In genomic region chr8:90954802-90955760, GRCm38 (mm10) we compare ENCODE assay signal across 8 mouse cellular contexts.
A peak's percentile ranks its signal among the peaks of the same experiment; 100 is the strongest.
DNase-seq lines count a peak whose midpoint lies in the region; ATAC-seq and TF ChIP-seq lines count a peak whose summit lies in the region.

No protein-coding gene starts in this region.

- peak overlapping the region; percentile 79 for H3K4me2 ChIP-seq in heart, embryonic 11.5 days
- H3K4me2 ChIP-seq in kidney, embryonic 16.5 days (replicated peaks; ENCODE audit: low read depth, low read length) = peak overlapping the region; percentile 65
- peak overlapping the region; percentile 56 for H3K4me2 ChIP-seq in stomach, embryonic 14.5 days (replicated peaks; ENCODE audit: low read depth, low read length)

- H3K79me2 ChIP-seq in liver, adult 2 months (ENCODE audit: control insufficient read depth, insufficient read depth, low read length) = peaks cover 8% of the 10 kb centered on the region; the same call in 1 of the 2 replicates

- H3K36me3 ChIP-seq in erythroblast, embryonic 14.5 days (ENCODE audit: control insufficient read depth) = no peaks in the 10 kb centered on the region
- H3K36me3 ChIP-seq in heart, embryonic 11.5 days (ENCODE audit: control insufficient read depth, insufficient read depth, low read length) = no peaks in the 10 kb centered on the region
- 0 out of 2 replicates have a peak, but pooled peaks cover 2% of the 10 kb centered on the region for H3K36me3 ChIP-seq in kidney, embryonic 16.5 days (ENCODE audit: insufficient read depth, low read length)
- H3K36me3 ChIP-seq in liver, adult 2 months (ENCODE audit: control insufficient read depth, insufficient read depth, low read length) = peaks cover 10% of the 10 kb centered on the region; the same call in 1 of the 2 replicates
- no peaks in the 10 kb centered on the region for H3K36me3 ChIP-seq in stomach, embryonic 14.5 days (ENCODE audit: control insufficient read depth, insufficient read depth, low read length)

- H3K4me3 ChIP-seq in erythroblast, embryonic 14.5 days (replicated peaks) = peak overlapping the region; percentile 66
- H3K4me3 ChIP-seq in heart, embryonic 11.5 days (ENCODE audit: low read depth, low read length) = peak overlapping the region; percentile 58
- peak overlapping the region; percentile 65 for H3K4me3 ChIP-seq in kidney, embryonic 16.5 days (ENCODE audit: low read length)
- peak overlapping the region; percentile 65 for H3K4me3 ChIP-seq in liver, adult 2 months (ENCODE audit: insufficient read depth, low read depth, low read length)
- peak overlapping the region; percentile 53 for H3K4me3 ChIP-seq in stomach, embryonic 14.5 days (ENCODE audit: low read depth, low read length)

- WGBS in heart, embryonic 11.5 days (ENCODE audit: insufficient replicate concordance) = 7% methylated on average over 21 of the region's 21 CpGs
- under 1% methylated on average over 21 of the region's 21 CpGs for WGBS in kidney, embryonic 16.5 days
- 33% methylated on average over 21 of the region's 21 CpGs for WGBS in liver, adult 2 months
- 2% methylated on average over 21 of the region's 21 CpGs for WGBS in stomach, embryonic 14.5 days

- H3K9me3 ChIP-seq in erythroblast, embryonic 14.5 days (ENCODE audit: control insufficient read depth, low read length) = no peaks in the 10 kb centered on the region
- H3K9me3 ChIP-seq in heart, embryonic 11.5 days (replicated peaks; ENCODE audit: control insufficient read depth, low read length) = no peaks in the 10 kb centered on the region
- H3K9me3 ChIP-seq in kidney, embryonic 16.5 days (ENCODE audit: low read length) = no peaks in the 10 kb centered on the region
- no peaks in the 10 kb centered on the region for H3K9me3 ChIP-seq in stomach, embryonic 14.5 days (ENCODE audit: control insufficient read depth, low read depth, low read length)

- peak; percentile 75; the same call in 1 of the 2 replicates for TF ChIP-seq POLR2A in brain, embryonic 14.5 days (IDR thresholded peaks at IDR 0.05; ENCODE audit: borderline replicate concordance, extremely low read depth, insufficient read depth, insufficient read length, poor library complexity, severe bottlenecking)
- no peak for TF ChIP-seq POLR2A in liver, adult 2 months (IDR thresholded peaks at IDR 0.05; ENCODE audit: extremely low read depth, insufficient read depth, low read length)

- no peaks in the 10 kb centered on the region for H3K27me3 ChIP-seq in erythroblast, embryonic 14.5 days (ENCODE audit: control insufficient read depth)
- H3K27me3 ChIP-seq in heart, embryonic 11.5 days (ENCODE audit: control insufficient read depth, insufficient read depth, low read length) = no peaks in the 10 kb centered on the region
- no peaks in the 10 kb centered on the region for H3K27me3 ChIP-seq in kidney, embryonic 16.5 days (ENCODE audit: insufficient read depth, low read length)
- H3K27me3 ChIP-seq in liver, adult 2 months (ENCODE audit: control insufficient read depth, insufficient read depth, low read length) = no peaks in the 10 kb centered on the region
- H3K27me3 ChIP-seq in stomach, embryonic 14.5 days (ENCODE audit: control insufficient read depth, insufficient read depth, low read length) = no peaks in the 10 kb centered on the region

- peak overlapping the region; percentile 96 for H3K27ac ChIP-seq in heart, embryonic 11.5 days (ENCODE audit: low read depth, low read length)
- peak overlapping the region; percentile 99 for H3K27ac ChIP-seq in kidney, embryonic 16.5 days (ENCODE audit: low read length)
- H3K27ac ChIP-seq in liver, adult 2 months (replicated peaks; ENCODE audit: insufficient read depth, low read depth, low read length) = peak overlapping the region; percentile 29
- H3K27ac ChIP-seq in stomach, embryonic 14.5 days (ENCODE audit: low read length) = peak overlapping the region; percentile 98

- H3K4me1 ChIP-seq in erythroblast, embryonic 14.5 days (ENCODE audit: control insufficient read depth) = peaks cover 17% of the 10 kb centered on the region
- H3K4me1 ChIP-seq in heart, embryonic 11.5 days (ENCODE audit: control insufficient read depth, insufficient read depth, low read length) = peaks cover 10% of the 10 kb centered on the region
- H3K4me1 ChIP-seq in kidney, embryonic 16.5 days (ENCODE audit: insufficient read depth, low read length) = peaks cover 16% of the 10 kb centered on the region
- peaks cover 13% of the 10 kb centered on the region for H3K4me1 ChIP-seq in liver, adult 2 months (ENCODE audit: control insufficient read depth, insufficient read depth, low read length)
- H3K4me1 ChIP-seq in stomach, embryonic 14.5 days (ENCODE audit: control insufficient read depth, insufficient read depth, low read length) = peaks cover 15% of the 10 kb centered on the region; the same call in 1 of the 2 replicates

- TF ChIP-seq CTCF in brain, embryonic 14.5 days (IDR thresholded peaks at IDR 0.05; ENCODE audit: borderline replicate concordance, extremely low read depth, insufficient read depth, insufficient read length) = peak; percentile 47; the same call in 1 of the 2 replicates
- TF ChIP-seq CTCF in liver, adult 2 months (IDR thresholded peaks at IDR 0.05; ENCODE audit: low read depth, low read length) = peak; percentile 40; the same call in 1 of the 2 replicates

- DNase-seq in CD4-positive helper T cell, adult 2 months (ENCODE audit: low read depth, low spot score) = peak; percentile 71
- DNase-seq in brain, embryonic 14.5 days (ENCODE audit: low read depth) = peak; percentile 97
- peak; percentile 58 for DNase-seq in liver, adult 2 months (ENCODE audit: extremely low read depth, low read depth, low spot score)
- DNase-seq in naive thymus-derived CD4-positive, alpha-beta T cell, adult 2 months (ENCODE audit: low read depth) = peak; percentile 74

- H3K9ac ChIP-seq in heart, embryonic 11.5 days (ENCODE audit: low read depth, low read length) = peak overlapping the region; percentile 93
- peak overlapping the region; percentile 87 for H3K9ac ChIP-seq in kidney, embryonic 16.5 days (replicated peaks; ENCODE audit: low read length)
- H3K9ac ChIP-seq in liver, adult 2 months (ENCODE audit: low read depth, low read length) = peak overlapping the region; percentile 35; the same call in 1 of the 2 replicates
- peak overlapping the region; percentile 62 for H3K9ac ChIP-seq in stomach, embryonic 14.5 days (replicated peaks; ENCODE audit: low read depth, low read length)

- ATAC-seq in heart, embryonic 11.5 days (replicated peaks; ENCODE audit: insufficient number of reproducible peaks, low FRiP score, low TSS enrichment) = peak; percentile 83
- peak; percentile 95 for ATAC-seq in kidney, embryonic 16.5 days (ENCODE audit: low FRiP score, low TSS enrichment)
- ATAC-seq in stomach, embryonic 14.5 days (ENCODE audit: insufficient number of reproducible peaks, insufficient read depth, low FRiP score, low read depth) = peak; percentile 89; the same call in 1 of the 2 replicates

Comparison
In these comparisons a context has a peak if more than half of its experiments do, and no peak if none do; other contexts are left out.
1. Peak in every context shown above with its lines: DNase-seq, ATAC-seq, H3K4me3 ChIP-seq and H3K27ac ChIP-seq.
2. H3K27ac ChIP-seq: peak in every context shown above with its lines; median percentile 99 in kidney, embryonic 16.5 days; 98 in stomach, embryonic 14.5 days; 96 in heart, embryonic 11.5 days; 29 in liver, adult 2 months.
3. H3K9ac ChIP-seq: peak in every context shown above with its lines; median percentile 93 in heart, embryonic 11.5 days; 87 in kidney, embryonic 16.5 days; 62 in stomach, embryonic 14.5 days; 35 in liver, adult 2 months.